Mouse (Mus musculus): ENCODE measurements around the gene Slc34a1.

DNA sequence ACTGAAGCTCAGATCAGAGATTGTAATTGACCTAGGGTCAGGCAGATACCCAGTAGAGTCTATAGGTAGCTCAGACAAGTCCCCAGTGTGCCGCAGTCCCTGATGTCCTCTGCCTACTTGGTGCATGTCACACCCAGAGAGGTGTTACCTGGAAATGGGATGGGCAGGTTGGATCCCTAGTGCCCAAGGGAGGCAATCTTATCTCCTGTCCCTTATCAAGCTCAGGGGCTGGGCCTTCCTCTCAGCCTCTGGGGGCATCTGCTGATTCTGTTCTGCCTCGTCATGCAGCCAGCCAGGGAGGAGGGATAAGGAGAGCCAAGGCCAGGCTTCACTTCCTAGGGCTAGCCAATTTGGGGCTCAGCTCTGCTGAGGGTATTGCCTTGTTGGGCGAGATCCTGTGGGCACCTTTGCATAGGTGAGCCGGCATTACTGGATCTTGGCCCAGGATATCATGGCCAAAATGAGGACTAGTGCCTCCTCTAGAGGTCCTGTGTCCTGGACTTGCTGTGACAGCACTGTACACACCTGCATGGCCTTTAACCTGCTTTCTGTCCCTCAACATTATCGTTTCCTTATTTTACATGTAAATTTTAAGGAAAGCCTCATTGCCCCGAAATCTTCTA lies 48.6 kb downstream of the Slc34a1 start:
- TF ChIP-seq EP300 (IDR thresholded peaks at IDR 0.05; ENCODE audit: low read depth) (no peak), CTCF (IDR thresholded peaks at IDR 0.05; ENCODE audit: low read depth) (no peak)
